Mouse (Mus musculus) layer of hippocampus, adult 9-10 months (tissue): ENCODE measurements around the gene Pam.
"Not testable (repeated sequence)": the region's sequence is repeated elsewhere in the genome, so short reads cannot be mapped to it uniquely, and the experiment has no call there.

Experiments
- DNase-seq: peaks from one replicate; pipeline ENCODE4 v3.0.0; 2022; ENCODE audit warnings: low spot score

Gene Pam

DNA sequence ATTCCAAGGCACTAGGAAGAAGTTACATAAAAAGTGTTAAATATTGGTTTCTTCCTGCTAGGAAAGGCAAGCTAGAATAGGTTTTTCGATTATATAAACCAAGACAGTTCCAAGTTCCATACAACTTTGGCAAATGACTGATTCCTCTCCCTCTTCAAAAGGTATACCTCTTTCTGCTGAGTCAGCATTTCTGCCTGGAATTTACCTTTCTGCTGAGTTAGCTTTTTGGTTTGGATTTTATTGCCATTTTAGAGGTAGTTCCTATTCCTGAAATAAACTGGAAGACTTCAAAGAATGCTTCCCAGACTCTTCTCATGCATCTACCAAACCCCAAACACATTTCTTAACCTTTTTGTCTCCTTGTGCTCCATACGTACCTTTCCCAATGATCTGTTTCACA is 327.4 kb downstream of the Pam start:
- DNase-seq = no peak

DNA sequence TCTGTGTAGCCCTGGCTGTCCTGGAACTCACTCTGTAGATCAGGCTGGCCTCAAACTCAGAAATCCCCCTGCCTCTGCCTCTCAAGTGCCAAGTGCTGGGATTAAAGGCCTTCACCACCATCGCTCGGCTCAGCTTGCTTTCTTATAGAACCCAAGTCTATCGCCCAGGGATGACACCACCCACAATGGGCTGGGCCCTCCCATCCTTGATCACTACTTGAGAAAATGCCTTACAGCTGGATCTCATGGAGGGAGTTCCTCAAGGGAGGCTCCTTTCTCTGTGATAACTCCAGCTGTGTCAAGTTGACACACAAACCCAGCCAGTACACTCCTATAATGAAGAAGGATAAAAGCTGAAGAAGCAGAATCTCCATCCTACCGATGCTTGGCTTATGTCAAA is 329.7 kb downstream of the Pam start:
- not testable (repeated sequence) for DNase-seq

DNA sequence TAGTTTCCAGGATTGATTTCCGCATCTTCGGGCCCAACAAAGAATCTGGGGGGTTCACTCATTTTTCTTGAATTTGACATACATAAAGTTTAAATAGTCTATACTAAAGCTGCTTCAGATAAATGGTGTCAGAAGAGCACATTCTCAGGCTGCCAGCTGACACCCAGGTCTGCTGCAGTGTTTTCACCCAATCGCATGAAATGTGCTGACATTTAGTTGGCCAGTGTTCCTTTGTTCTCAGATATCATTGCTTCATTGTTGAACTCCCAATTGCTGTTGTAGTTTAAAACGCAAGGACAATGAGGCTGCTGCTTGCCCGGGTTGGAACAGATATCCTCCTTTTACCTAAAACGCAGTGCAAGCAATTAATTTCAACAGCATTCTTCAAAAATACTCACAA is 334.0 kb downstream of the Pam start:
- no peak for DNase-seq

DNA sequence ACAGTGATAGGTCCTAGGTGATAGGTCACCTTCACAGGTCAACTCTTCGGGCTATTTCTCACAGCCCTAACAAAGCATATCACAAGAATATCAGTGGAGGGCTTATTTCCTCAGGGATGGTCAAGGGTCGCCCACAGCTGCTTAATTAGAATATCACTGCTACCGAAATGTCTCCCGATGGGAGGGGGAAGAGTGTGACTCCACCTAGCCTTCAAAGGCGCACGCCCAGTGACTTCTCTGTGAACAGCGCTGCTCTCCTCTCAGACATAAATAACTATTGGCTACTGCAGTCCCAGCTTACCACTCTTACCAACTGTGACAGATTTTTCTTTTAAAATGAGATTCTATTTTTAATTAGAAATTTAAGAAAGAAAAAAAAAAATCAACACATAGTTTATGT is 334.8 kb downstream of the Pam start:
- no peak for DNase-seq

DNA sequence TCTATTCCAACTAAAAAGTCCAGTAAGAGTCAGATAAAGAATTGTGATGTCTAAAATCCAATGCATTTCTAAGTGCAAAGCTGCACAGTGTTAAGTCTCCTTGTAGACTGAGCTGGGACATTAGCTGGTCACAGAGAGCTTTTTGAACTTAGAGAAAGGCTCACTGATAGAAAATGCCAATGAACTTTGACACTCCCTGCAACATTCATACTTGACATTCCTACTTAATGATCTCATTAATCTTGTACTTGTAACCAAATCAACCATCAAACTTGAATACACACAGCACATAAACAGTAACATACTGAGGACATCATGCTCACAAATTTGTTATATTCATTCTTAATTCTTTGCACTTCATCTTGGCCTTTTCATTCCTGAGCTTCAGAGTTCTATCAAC is 335.6 kb downstream of the Pam start:
- DNase-seq = no peak

DNA sequence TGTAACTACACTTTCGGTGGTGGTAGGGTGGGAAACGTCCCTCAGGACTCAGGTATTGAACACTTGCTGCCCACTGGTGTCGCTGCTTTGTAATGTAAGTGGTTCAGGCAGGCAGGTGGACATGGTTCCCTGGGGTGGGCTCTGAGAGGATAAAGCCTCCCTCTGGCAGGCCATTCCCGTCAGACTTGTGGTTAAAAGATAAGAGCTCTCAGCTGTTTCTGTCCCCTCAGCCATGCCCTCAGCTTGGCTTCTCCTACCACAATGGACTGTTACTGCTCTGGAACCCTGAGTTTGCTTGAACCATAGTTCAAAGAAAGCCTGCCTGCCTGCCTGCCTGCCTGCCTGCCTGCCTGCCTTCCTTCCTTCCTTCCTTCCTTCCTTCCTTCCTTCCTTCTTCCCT is 341.1 kb downstream of the Pam start:
- no peak for DNase-seq

DNA sequence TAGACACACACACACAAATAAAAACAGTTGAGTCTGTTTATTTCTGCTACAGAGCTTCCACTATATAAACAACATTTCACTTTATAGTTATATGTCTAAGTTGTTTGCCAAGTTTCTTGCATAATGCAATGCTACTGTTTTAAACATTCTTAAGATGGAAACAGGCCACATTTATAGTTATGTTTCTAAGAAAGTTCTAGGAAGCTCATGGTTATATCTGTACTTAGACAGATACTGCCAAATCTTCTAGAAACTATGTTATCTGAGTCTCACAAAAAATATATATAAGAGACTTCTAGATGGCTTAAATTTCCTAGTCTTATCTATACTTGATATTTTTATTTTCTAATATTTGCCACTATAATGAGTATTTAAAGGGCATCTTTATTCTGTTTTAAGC is 342.2 kb downstream of the Pam start:
- DNase-seq = no peak

DNA sequence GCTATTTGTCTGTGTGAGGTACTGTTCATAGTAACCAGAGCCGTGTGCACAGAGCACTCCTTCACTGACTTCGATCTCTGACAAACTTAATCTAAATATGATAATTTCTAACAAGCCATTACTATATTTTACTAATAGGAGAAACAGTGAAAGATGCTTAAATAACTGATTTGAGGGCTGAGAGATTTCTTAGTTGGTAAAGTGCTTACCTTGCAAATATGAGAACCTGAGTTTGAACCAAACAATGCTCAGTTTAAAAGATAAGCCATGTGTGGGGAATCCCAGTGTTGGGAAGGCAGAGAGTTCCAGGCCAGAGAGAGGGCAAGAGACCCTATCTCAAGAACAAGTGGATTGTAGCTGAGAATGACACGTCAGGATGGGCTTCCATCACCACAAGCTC is 347.3 kb downstream of the Pam start:
- no peak for DNase-seq

DNA sequence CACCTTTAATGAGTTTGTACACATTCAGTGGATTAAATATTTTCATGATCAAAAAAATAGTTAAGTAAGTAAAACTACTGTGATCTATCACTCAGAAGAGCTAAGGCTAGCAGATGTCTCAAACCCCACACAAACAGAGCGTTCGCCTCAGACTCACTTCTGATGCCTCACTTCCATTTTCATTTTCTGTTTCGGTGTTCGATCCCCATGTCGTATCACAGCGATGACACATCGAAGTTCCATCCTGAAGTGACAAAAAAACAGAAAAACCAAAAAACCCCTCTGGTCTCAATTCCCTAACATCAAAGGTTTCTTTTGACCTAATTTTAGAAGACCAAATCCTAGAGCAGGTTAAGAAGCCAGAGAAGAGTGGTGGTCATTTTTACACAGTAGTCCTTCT is 349.2 kb downstream of the Pam start:
- no peak for DNase-seq

DNA sequence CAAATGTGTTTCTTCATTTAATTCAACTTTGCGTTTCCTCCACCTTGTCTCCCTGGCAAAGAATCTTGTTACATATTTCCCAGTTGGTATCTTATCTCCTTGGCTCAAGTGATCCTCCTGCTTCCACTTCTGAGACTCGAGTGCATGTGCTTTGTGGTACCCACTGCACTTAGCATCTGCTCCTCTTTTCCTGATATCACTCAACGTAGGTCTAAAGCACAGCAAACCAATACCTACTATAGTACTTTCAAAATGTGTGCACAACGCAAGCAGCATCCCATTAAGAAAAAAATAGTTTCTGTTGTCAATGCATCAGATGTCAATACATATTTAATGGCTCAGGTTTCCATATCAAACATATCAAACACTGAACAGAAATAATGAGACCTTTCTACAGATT is 349.7 kb downstream of the Pam start:
- no peak for DNase-seq
